Mouse (Mus musculus) adrenal gland, postnatal 4 days (tissue): ENCODE results near the gene Babam2. TPM values are rescaled to one million over a fixed set of nuclear protein-coding genes. Genes with fewer than 3 reads are reported as not detected.

ENCODE experiments used
- DNase-seq, 2 experiments: peaks; one replicate each; pipeline ENCODE4 v3.0.0; 2021 to 2022; ENCODE audit warnings: low spot score in 2 of 2, mixed read lengths in 2 of 2
- total RNA-seq, 2 experiments: library from RNA; stranded (reverse); gene quantifications; 2 replicates each; pipeline ENCODE4 v1.2.3; 2021

Babam2 gene
- total RNA-seq, 2 experiments from 2014 or later: 99.6 to 107 TPM

GRCm38 (mm10) chr5:31713280-31713711 lies 15.8 kb downstream of the Babam2 start:
- no peak for DNase-seq

GRCm38 (mm10) chr5:31713841-31714264 lies 16.4 kb downstream of the Babam2 start:
- no peak for DNase-seq

GRCm38 (mm10) chr5:31715486-31716150 lies 18.1 kb downstream of the Babam2 start:
- DNase-seq: no peak

GRCm38 (mm10) chr5:31724519-31724918 lies 27.0 kb downstream of the Babam2 start:
- DNase-seq: no peak

GRCm38 (mm10) chr5:31725885-31726284 lies 28.4 kb downstream of the Babam2 start:
- DNase-seq: no peak

- no peak for DNase-seq
Observed at GRCm38 (mm10) chr5:31727456-31727855, 30.0 kb downstream of the Babam2 start.

GRCm38 (mm10) chr5:31732644-31733338 lies 35.3 kb downstream of the Babam2 start:
- DNase-seq: no peak

- no peak for DNase-seq
Observed at GRCm38 (mm10) chr5:31741931-31742330, 44.4 kb downstream of the Babam2 start.

GRCm38 (mm10) chr5:31742521-31743031 lies 45.1 kb downstream of the Babam2 start:
- DNase-seq: no peak

GRCm38 (mm10) chr5:31749401-31749800 lies 51.9 kb downstream of the Babam2 start:
- no peak for DNase-seq

- DNase-seq: no peak
Observed at GRCm38 (mm10) chr5:31750231-31750925, 52.9 kb downstream of the Babam2 start.

GRCm38 (mm10) chr5:31750955-31751354 lies 53.5 kb downstream of the Babam2 start:
- DNase-seq: no peak

GRCm38 (mm10) chr5:31754634-31755033 lies 57.1 kb downstream of the Babam2 start:
- no peak for DNase-seq

- no peak for DNase-seq
Observed at GRCm38 (mm10) chr5:31755255-31755654, 57.8 kb downstream of the Babam2 start.

- DNase-seq: no peak
Observed at GRCm38 (mm10) chr5:31758310-31759091, 61.0 kb downstream of the Babam2 start.

- no peak for DNase-seq
Observed at GRCm38 (mm10) chr5:31761836-31762235, 64.4 kb downstream of the Babam2 start.

- DNase-seq: no peak
Observed at GRCm38 (mm10) chr5:31762773-31763172, 65.3 kb downstream of the Babam2 start.

GRCm38 (mm10) chr5:31765824-31766223 lies 68.3 kb downstream of the Babam2 start:
- DNase-seq: no peak

- DNase-seq: no peak
Observed at GRCm38 (mm10) chr5:31766841-31767542, 69.5 kb downstream of the Babam2 start.

GRCm38 (mm10) chr5:31771486-31771885 lies 74.0 kb downstream of the Babam2 start:
- no peak for DNase-seq
